Mouse (Mus musculus): ENCODE measurements around the gene Gm42669.

DNA sequence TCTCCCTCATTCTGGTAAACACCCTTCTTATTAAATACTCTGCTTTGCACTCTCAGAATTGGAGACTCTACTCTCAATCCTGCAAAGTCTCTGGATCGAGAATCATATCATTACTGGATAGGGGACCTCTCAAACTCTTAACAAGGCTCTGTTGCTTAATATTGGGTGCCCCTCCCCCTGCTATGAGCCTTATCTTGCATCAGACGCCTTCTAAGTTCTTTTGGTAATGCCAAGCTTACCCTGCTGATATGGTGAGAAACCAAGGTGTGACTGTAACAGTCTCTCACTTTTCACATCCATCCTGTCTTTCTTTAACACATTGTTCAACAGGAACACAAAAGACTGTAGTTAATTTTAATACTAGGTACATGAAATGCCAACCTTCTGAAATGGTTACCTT lies 26.2 kb downstream of the Gm42669 start:
- TF ChIP-seq CTCF (IDR thresholded peaks at IDR 0.05; ENCODE audit: low read depth, low read length) (no peak), POLR2A (IDR thresholded peaks at IDR 0.05; ENCODE audit: borderline replicate concordance, low read depth, low read length) (no peak)

All from bone marrow macrophage, adult 2 months (primary cell).